Mouse (Mus musculus) thymus, postnatal 14 days (tissue): ENCODE results near the gene Smad1.

ENCODE experiments used
- DNase-seq: peaks from one replicate; pipeline ENCODE4 v3.0.0; 2021

Smad1 gene

DNA sequence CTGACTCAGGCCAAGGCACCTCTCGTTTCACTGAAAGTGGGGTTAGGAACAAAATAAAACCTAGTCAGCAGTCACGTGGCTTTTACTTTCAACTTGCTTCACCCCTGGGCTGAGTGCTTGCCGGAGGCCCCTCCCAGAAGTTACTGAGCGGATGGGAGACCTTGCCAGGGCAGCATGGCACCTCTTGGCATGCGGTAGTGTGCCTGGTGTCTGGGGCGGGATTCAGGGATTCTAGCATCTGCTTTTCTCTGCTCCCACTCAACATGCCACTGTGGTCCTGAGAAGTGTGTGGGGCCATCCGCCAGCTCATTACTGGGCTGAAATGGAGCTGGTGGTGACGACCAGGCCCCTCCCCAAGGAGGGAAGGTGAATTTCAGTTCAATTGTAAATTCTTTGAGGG is 47.4 kb downstream of the Smad1 start:
- DNase-seq: no peak

DNA sequence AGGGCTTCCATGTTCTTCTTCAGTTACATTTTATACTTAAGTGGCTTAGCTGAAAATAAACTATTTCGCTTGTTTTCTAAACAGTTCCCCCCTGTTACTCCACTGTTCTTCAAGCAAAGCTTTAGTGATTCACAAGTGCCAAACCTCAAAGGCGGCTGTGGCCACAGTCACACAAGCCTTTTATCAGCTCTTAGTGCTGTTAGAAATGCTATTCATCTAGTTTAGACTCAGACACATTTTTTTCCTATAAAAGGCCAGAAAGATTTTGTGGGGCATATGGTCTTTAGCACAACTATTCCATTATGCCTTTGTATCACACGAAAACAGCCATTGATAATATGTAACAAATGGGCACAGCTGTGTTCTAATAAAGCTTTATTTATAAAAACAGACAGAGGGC is 48.5 kb downstream of the Smad1 start:
- no peak for DNase-seq

DNA sequence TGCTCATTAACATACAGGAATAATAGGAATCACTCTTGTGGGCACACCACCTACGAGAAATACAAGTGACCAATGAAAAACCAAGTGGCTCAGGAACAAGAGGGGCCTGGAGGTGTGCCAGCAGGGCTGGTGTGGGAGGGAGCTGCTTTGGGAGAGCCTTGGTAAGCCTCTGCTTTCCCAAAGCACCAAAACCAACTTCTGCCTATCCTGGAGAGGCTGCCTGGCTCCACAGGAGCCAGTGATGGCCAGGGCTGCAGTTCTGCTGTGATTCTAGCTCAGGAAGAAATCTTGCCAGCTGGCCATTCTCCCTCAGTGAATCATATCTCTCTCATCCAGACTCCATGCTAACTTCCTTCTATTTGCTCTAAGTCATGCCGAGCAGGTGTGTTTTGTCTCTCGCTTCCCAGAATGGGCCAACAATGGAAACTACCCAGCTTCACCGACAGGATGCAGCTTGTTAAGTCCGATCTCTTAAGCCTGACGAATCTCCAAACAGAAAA is 49.2 kb downstream of the Smad1 start:
- DNase-seq: no peak

DNA sequence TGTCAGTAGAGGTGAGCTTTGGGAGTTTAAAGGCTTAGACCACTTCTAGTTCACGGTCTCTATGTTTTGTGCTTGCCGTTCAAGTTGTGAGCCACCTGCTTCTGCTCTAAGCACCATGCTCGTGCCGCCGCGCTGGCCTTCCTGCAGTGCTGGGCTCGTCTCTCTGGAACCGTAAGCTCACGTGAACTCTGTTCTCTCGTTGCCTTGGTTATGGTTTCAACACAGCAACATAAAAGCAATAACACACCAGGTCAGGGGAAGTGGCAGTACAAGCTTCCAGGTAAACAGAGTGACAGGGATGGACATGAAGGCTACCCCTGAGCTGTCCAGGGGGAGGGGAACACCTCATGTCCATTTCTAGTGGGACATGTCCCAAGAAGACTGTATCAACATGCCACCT is 52.9 kb downstream of the Smad1 start:
- DNase-seq: no peak

DNA sequence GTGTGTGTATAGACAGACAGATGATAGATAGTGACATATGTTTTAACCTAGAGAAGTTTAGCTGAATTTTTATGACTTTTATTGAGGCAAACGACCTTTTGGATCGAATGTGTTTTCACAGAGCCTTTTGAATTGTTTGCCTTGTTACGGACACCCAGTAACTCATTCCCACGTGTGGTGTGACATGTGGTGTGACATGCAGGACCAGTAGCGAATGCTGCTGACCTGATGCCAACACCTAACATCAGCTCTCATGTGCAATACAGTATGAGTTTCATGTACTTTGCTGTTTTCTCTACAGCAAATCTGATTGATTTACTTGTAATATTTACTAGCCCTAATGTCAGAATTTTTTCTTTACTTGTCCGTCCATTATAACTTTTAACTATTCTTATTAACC is 53.5 kb downstream of the Smad1 start:
- no peak for DNase-seq

DNA sequence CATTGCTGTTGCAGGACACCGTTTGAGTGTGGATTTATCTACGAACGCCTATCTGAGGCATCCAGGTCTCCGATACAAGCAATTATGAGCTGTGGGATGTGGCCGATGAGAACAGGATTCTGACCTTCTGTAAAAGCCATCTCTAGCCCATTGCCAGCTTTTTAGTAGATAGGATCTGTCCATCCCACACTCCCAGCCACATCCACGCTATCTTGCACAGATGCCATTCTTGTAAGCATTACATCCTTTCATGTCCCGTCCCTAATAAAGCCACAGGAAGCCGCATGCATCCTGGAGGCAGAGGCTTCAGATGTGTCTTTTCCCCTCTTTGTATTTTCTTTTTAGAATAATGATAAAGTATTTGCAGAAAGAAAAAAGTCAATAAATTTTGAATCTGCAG is 58.1 kb downstream of the Smad1 start:
- DNase-seq: no peak

DNA sequence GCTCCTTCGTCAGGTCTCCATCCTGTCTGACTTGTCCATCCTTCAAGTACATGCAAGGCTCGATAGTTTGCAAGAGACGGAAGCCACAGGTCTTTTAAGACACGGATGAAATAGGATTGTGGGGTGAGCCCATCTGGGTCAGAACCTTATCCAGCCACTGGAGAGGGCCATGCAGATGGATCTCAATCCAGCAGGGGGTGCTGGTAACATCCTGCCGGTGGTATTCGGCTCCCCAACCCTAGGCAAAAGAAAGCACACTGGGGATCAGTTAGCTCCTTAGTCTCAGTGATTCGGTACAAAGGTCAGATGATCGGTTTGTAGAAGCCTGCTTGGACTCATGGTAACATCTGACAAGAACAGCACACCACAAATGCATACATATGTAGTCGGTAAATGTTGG is 59.8 kb downstream of the Smad1 start:
- DNase-seq: peak; percentile 35

DNA sequence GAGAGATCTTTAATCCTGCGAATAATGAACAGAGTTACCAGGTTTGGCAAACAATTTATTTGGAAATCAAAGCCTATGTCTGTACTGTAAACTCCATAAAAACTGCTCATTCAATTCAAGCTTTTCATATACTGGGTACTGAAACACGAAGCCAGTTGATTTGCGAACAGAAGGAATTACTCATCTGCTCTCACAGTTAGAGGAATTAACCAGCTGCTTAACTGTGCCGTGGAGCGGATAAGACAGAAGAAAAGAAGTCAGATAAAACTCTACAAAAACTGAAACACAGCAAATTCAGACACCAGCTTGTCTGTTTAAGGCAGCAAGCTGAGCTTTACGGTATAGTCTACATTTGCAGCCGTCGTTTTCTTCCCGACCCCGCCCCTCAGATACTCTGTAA is 60.7 kb downstream of the Smad1 start:
- DNase-seq: no peak

DNA sequence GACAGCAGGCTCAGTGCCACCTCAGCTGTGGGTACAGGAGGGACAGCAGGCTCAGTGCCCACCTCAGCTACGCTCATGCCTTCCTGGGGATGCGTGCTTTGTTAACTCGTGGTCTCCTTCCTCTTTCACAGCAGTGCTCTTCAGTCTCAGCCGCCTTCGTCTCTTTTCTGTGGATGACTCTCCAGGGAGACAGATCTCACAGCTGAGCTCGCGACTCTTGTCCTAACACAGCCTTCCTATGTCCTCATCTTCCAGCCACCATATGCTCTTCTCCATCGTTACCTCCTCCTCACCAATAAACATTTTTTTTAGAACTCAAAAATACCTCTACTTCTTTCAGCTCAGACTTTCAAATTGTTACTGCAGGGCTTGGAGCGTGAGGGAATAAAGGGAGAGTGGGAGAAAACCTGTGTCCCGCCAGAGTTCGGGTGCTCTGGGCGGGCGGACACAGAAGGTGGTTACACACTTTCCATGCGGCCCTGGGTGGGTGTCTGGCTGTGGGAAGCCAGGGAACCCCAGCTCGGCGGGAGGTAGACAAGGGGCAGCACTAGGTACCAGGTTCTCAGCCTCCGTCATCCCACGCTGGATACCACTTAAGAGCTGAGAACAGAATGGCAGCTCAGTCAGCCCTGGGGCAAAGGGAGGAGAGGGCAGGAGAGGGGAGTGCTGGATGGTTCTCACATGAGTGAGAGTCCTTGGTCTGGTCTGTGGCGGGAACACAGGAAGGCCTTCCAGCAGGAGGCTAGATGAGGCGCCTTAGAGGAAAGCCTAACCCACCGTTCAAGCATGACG is 67.0 kb downstream of the Smad1 start:
- DNase-seq: no peak

DNA sequence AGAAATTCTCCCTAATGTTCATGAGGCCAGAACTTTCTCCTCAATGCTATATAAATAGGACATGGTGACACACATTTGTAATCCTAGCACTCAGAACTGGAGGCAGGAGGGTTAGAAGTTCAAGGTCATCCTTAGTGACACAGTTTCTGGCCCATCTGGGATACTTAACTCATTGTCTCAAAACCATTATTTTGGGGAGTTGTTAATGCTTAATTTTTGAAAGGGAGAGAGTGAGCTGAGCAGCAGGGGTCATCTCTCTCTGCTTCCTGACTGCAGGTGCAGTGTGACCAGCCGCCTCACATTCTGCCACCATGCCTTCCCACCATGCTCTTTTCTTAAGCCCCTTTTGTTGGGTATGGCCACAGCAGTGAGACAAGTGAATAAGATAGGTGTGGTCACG is 67.7 kb downstream of the Smad1 start:
- DNase-seq: no peak

DNA sequence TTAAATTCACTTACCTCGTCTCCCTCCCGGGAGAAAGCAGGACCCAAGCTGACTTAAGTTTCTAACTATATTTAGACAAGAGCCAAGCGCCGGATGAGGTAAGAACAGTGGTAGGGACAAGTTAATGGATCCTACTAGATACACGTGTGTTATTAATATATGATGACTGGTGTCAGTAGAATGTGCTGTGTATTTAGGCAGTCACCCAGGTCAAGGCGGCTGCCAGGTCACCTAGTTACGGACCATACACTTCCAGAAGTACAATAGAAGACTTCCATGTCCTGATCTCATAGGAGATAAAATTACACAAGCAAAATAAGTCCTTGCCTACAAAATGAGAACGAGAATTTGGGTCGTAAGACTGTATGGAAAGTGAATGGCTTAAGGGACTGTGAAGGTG is 68.3 kb downstream of the Smad1 start:
- DNase-seq: no peak

DNA sequence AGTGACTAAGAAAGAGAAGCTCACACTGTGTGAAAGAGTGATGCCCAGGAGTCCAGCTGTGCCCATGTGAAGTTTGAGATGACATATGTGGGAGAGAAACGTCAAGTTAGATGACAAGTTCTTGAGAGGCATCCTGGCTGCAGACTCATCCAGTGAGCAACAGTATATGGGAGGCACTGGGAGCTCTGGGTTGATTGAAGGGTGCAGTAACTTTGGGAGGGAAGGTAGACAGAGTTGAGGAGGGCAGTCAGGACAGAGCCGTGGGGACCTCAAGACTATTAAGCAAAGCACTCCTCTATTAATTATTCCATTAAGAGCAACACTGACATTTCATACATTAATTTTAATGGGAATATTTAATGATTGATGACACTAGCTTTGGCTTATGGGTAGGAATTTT is 69.6 kb downstream of the Smad1 start:
- no peak for DNase-seq

DNA sequence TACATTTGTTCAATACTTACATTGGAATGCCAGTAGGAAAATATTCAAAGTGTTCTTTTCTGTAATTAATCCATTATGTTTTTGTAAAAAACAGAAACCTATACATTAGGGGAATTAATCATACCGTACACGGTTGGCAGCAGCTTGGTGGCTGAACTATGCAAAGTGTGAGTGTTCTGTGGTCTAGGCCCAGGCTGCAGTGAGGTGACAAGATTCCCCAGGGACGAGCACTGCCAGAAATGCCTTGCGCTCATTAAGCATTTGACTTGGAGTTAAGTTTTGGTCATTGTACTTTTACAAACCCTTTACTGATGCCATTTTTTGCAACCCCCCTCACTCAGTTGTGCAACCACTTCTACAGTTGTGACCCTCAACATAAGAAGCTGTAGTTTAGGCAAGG is 70.1 kb downstream of the Smad1 start:
- no peak for DNase-seq

DNA sequence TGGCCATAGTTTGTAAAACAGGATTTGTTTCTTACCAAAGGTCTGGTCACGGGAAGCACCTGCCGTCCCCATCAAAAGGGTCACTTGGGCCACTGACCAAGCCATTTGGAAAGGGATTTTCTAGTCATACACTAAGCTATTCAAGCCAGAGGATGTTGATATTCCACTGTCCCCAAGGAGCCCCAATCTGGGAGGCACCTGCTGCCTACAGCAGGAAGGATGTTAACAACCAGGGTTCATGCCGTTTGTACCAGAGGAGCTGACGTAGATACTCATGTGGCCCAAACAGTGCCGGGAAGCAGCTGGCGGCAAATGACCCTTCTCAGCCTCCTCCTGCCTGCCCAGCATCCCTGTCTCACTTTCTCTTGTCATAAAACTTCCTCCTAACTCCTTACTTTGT is 73.8 kb downstream of the Smad1 start:
- DNase-seq: no peak

DNA sequence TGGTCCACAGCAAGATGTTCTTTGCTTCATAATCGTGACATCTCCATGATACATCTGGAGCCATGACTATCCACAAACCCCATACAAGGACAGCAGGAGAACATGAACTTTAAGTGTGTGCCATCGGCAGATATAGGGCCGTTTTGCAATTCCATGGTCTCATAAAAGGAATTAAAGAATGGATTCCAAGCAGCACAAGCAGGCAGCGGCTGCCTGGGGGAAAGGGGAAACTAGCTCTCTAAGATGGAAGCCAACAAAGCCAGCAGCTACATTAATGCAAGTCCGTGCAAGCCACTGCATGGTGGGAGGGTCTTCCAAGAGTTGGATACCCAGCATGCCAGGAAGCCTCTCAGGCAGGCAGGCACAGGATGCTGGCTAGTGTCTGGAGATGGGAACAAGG is 74.4 kb downstream of the Smad1 start:
- DNase-seq: no peak

DNA sequence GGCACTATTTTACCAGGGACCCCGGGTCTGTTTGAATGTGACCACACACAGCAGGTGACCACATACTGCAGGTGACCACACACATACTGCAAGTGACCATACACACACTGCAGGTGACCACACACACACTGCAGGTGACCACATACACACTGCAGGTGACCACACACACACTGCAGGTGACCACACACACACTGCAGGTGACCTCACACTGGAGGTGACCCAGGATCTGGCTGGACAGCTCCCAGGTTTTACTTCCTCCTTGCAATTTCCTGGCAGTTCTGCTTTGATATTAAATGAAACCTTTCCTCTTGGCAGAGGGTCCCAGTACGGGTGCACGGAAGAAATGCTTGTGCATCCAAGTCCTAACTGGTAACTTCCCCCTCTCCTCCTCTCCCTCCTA is 75.3 kb downstream of the Smad1 start:
- DNase-seq: no peak

DNA sequence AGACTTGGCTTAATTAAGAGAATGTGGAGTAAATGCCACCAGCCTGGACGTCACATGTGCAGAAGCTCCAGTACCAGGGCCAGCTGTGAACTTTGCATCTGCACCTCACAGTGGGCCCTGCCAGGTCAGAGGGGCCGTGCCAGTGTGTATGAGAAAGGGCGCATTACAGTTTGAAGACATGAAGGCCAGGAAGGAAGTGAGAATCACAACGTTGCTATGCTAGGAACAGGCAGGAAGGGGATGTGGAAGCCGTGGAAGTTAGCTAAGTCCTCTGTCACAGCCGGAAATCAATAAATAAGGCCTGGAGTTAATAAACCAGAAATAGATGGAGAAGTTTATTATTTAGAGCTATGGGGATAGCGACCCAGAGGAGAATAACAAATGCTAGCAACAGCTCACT is 76.2 kb downstream of the Smad1 start:
- no peak for DNase-seq

DNA sequence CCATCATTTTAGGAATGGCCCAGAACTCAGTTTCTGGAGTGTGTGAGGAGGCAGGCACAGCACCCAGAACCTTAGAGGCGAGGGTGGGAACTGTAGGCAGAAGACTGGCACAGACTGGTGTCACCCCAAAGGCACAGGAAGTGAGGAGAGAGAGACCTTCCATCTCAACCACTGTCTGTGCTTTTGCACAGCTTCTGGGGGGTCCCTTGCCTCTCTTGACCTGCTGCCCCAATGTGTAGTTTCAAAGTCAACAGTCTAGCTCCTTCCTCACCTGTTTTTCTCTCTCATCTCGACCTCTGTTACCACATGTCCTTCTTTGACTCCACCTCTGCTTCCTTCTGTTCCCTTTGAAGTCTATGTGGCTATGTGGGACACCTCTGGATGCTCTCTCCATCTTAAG is 88.5 kb downstream of the Smad1 start:
- DNase-seq: peak; percentile 13

DNA sequence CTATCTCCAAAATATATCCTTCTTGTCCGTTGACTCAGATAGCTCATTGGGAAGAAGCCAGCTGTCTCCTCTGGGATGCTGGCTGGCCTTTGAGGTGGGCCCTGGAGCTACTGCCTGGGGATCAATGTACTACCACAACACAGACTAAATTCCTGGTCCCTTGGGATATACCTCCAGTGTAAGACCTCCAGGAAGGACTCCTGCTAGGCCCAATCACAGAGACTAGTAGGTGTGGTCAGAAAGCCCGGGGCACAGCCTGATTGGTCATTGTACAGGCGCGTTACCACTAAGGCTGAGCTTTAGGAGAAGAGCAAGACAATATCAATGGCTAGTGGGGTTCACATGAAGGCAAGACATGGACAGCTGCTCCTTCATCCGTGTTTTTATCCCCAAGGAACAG is 93.4 kb downstream of the Smad1 start:
- no peak for DNase-seq

DNA sequence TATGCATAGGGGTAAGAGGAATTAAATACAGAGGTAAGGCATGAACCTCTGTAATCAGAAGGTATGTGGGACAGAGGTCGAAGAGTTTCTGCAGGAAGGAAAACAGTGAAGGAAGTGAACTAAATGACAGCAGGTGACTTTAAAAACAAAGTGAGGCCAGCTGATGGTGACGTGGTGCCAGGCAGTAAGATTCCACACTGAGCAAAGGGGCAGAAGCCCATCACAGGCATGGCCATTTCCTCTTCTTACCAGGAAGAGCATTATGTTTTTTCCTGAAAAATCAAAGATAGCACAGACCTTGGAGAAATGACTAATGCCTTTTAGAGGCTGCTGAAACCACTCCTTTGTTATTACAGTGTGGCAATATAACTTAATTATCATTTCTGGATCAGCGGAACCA is 97.8 kb downstream of the Smad1 start:
- no peak for DNase-seq

DNA sequence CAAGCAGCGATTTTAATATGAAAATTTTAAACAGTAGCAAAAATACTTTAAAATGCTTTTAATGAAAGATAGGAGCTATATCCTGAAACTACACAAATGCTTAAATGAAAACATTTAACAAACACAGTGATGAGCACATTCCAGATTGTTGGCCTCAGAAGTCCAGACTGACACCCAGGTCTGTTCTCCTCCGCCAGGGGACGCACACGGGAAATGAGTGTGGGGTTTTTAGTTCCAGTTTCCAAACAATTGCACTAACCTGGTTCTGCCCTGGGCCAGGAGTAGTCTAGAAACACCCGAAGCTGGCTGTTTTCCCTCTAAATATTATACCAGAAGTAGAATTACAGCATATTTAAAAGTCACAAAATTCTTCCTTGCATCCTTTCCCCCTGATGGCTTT is 99.6 kb downstream of the Smad1 start:
- no peak for DNase-seq

DNA sequence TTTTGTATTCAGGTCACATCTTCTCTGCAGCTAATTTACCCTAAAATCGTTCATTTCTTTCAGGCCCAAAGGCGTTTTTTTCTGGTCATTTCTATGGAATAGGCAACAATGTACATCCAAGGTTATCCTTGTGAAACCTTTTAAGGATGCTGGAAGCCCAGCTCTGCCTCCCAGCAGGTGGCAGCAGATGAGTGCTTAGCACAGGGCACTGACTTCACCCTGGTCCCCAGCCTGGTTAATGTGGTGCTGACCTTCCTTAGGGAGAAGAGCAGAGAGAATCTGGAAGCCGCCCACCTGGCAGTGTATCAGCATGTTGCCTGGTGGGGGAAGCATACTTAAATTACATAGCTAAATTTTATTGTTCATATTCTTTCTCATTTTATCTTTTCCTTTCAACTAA is 101.6 kb downstream of the Smad1 start:
- peak; percentile 60 for DNase-seq

DNA sequence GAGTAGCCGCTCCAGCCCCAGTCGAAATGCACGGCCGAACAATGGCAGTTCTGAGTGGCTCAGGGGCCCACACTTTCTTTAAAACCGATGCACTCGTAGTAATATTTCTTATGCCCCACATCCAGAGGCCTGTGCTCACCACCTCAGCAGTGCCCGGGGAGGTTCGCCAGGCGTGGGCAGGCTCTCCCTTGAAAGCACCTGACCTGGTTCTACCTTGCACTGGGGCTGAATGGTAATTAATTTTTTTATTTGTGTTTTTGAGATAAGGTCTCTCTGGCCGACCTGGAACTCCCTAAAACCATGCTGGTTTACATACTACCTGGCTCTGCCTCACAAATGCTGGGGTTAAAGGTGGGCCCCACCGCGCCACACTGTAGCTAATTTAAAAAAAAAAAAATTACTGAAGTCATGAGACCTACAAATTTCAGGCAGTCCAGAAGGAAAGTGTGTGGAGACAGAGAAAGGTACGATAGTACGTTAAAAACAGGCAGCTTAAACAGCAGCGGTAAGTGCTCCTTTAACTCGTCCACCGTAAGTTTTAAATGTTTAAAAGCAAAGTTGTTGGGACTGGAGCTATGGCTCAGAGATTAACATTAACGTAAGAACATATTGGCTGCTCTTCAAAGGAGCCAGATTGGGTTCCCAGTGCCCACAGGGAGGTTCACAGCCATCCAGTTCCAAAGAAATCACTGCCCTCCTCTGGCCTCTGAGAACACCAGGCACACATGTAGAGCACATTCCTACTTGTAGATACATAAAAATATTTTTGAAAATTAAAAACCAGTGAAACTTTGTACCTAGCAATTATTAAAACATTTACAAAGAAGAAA is 103.8 kb downstream of the Smad1 start:
- DNase-seq: no peak

DNA sequence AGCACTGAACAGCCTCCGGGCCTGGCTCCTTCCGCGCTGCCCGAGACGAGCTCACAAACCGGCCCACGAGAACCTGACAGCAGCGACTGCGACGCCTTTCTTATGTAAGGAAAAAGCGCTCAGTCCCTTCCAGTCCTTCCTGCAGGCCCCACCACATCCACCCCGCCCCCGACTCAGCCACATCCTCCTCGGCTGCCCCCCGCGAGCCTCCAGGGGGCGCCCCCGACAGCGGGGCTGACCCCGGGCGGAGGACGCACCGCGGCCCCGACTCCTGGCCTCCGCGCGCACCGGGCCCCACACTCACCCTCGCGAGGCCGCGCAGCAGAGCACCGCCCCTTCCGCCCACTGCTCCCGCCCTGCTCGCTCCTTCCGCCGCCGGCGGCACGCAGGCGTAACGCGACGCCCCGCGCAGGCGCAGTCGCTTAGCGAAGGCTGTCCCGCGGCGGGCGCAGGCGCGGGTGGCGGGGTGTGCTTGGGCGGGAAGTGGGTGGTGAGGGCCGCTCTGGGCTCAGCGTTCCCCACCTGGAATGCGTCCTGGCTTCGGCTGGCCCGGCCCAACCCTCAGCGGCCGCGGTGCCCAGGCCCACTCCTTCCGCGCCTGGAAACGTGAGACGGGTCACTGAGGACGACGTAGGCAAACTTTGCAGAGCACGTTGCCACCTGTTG is 104.6 kb downstream of the Smad1 start, which contains the start of gene Mmaa:
Gene Mmaa, minus strand, starts transcription at position 328 of the 666 bp plus-strand sequence.
- peak; percentile 99 for DNase-seq
